Mouse (Mus musculus) natural killer cell, adult 2 months (primary cell): ENCODE measurements at regions not wholly inside any gene's neighbourhood (a gene's known extent, or its start where the extent isn't known, plus 50 kb on each side); places are given as distances from the start of the nearest gene placed in this dataset.

Experiments
- DNase-seq, 2 experiments: peaks; one replicate each; pipeline ENCODE4 v3.0.0; 2022; ENCODE audit warnings: low spot score in 2 of 2

- no peak for DNase-seq
Observed at GRCm38 (mm10) chr2:50642198-50642597, 345.6 kb upstream of the Mmadhc start.

DNA sequence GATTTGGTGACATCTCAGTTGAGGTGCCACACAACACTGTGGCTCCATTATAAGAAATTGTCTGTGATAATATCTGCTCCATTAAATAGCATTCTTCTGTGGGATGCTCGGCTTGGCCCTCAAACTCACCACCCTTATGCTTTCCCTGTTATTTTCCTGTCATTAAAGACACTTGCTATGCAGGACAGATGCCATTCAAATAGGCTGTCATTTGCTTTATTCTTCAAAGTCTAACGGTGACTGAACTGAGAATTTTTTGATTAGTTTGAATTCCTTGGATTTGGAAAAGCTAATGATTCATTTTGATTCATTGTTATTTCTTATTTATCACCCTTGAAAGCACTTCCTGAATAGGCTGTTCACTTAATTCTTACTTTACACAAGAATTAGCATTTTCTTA lies 339.3 kb upstream of the Mmadhc start:
- DNase-seq: no peak

GRCm38 (mm10) chr2:50631786-50632185 lies 335.2 kb upstream of the Mmadhc start:
- DNase-seq: no peak

DNA sequence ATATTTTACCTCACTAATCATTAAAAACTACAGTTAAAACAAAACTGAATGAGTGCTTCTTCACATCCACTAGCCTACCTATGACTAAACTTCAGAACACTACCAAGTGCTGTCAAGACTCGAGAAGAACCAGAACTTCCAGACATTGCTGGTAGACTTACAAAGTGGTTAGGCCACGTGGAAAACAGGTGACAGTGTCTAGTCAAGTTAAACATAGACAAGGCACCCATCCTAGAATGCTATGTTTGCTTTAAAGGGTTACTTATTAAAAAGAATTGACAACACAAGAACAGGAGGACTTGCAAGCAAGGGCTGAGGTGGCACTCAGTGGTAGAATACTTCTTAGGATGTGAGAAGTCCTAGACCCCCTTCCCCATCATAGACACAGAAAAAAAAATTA lies 330.9 kb upstream of the Mmadhc start:
- DNase-seq: no peak

GRCm38 (mm10) chr2:50625233-50625749 lies 328.7 kb upstream of the Mmadhc start:
- DNase-seq: no peak

GRCm38 (mm10) chr2:50609086-50609485 lies 312.5 kb upstream of the Mmadhc start:
- DNase-seq: no peak

GRCm38 (mm10) chr2:50589195-50589594 lies 292.6 kb upstream of the Mmadhc start:
- DNase-seq: no peak

GRCm38 (mm10) chr2:50588652-50589051 lies 292.1 kb upstream of the Mmadhc start:
- no peak for DNase-seq

DNA sequence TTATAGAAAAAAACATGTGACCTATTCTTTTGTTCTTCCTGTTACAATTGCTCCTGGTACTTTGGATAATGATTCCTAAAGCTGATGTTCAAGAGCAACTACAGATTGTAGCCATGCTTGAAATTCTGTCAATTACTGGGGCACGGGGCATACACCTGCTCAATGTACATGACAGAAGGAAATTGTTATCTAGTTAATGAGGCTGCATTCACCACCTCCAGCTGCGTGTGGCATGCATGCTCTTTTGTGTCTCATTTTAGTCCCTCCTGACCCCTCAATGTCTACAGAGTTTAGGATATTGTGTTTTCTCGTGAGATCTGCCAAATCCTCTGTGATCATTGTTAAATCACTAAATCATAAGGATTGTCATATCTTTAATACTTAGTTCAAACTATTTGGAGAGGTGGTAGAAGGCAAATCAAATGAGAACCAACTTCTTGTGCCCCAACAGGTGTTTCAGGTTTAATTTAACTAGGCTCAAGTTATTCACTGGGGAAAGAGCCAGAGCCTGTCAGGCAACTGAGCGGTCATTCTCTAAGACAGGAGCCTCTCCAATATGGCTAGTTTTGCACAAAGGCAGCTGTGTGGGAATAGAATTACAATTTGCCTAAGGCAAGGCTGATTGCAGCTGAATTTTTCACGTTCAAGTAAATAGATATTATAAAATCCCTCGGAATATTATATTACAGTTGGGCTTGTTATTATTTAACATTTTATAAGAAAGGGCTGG lies 289.9 kb upstream of the Mmadhc start:
- DNase-seq: no peak

- no peak for DNase-seq
Observed at GRCm38 (mm10) chr2:50579620-50580019, 283.0 kb upstream of the Mmadhc start.

DNA sequence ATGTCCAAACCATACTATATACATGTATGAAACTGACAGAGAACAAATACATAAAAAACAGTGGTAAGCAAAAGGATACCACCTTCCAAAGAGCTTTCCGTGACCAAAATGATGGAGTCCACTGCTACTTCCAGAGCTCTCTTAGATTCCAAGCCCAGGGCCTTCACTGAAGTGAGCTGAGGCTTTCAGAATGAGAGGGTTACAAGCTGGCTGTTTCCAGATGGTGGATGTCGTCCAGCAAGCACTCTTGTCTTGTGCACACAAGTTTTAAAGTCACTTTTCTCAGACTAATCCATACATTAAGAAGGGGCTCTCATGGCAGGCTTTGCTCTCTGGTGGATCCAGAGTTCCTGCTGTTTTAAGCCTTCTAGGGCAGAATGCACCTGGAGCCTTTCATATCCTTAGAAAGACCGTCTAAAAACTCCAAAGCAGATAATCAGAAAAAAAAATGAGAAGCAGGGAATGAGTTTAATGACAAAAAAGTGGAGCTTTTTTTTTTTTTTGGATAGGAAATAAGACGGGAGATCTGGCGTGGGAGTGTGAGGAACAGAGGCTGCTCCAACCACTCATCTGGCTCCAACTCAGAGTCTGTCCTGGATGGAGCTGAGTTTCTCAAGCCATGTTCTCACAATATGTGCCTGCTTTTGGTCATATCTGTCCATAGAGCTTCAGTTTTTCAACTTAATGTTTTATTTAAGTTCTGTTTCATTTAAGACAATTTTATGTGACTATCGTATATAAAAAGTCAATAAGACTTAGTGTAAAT lies 281.9 kb upstream of the Mmadhc start:
- no peak for DNase-seq

- DNase-seq: no peak
Observed at GRCm38 (mm10) chr2:50577736-50578135, 281.1 kb upstream of the Mmadhc start.

GRCm38 (mm10) chr2:50573455-50573854 lies 276.9 kb upstream of the Mmadhc start:
- no peak for DNase-seq

GRCm38 (mm10) chr2:50571021-50571420 lies 274.4 kb upstream of the Mmadhc start:
- no peak for DNase-seq

- DNase-seq: no peak
Observed at GRCm38 (mm10) chr2:50569502-50570285, 273.1 kb upstream of the Mmadhc start.

DNA sequence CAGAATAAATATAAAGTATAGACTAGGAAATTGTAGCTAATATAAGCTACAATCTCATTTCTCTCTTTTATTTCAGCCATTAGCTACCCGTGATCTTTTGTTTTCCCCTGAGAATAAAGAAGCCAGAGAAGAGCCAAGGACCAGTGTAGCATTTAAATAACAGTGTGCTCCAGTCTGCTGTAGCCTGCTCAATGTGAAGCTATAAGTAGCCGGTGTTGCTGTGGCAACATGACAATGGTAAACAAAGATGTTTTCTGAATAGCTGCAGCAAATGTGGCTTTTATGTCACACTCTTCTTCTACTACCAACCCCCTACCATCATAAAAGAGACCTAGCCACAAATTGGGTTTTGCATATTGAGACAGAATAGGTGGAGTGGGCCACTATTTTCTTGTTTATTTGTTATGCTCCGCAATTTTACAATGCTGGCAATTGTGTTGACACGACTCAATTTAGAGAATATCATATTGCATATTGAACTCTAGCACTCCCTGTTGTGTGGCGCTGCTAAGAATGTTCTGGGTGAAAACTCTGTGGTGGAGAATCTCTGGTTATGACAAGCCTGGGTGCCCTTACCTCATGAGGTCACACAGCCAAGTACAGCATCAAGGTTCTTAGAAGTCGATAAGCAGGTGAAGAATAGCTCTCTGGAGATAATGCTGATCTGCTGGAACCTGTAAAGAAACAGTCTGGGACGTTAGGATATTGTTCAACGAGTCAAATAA lies 272.3 kb upstream of the Mmadhc start:
- DNase-seq: no peak

- DNase-seq: no peak
Observed at GRCm38 (mm10) chr2:50567542-50567941, 270.9 kb upstream of the Mmadhc start.

DNA sequence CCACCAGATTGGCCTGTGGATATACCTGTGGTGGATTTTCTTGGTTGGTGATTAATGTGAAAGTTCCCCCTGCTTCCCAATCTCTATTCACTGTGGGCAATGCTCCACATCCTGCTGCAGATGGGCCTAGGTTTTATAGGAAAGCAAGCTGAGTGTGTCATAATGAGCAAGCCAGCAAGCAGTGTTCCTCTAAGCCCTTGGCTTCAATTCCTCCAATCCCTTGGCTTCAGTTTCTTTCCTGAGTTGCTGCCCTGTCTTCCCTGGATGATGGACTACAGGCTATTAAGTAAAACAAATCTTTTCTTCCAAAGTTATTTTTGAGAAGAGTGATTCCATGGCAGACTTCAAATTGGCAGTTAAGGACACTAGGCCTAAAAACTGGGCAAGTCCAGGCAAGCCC lies 257.4 kb upstream of the Mmadhc start:
- no peak for DNase-seq

DNA sequence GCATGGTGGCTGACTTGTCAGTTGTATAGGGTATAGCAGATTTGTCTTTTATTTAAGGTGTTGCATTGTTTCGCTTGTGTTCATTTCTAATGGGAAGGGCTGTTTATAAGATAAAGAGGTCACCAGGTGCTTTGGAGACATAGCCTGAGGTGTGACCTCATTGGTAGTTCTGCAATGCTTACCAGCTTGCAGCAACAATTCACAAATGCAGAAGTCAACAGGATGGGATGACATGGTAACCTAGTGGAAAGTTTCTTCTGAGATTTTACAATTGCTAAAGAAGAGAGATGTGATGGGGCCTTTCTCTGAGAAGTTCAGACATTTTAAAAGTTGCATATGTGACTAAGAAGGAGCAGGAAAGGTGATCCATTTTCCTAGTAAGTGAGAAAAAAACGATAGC lies 255.8 kb upstream of the Mmadhc start:
- no peak for DNase-seq

DNA sequence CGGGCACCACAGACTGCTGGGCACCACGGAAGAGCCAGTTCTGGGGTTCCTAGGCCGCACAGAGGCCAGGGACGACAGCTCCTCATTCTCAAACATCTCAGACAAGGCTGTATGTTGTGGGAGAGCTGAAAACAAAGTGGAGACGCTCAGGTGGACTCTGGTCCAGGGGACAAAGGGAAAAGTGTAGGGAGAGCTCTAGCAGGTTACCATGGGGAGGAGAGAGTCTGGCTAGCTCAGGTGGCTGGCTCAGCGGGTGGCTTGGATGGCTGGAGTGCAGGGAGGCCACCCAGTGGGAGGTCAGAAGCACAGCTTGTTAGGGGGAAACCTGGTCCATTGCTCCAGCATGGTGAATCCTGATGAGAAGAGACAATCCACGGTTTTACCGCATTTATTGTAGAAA lies 253.3 kb upstream of the Mmadhc start:
- no peak for DNase-seq

DNA sequence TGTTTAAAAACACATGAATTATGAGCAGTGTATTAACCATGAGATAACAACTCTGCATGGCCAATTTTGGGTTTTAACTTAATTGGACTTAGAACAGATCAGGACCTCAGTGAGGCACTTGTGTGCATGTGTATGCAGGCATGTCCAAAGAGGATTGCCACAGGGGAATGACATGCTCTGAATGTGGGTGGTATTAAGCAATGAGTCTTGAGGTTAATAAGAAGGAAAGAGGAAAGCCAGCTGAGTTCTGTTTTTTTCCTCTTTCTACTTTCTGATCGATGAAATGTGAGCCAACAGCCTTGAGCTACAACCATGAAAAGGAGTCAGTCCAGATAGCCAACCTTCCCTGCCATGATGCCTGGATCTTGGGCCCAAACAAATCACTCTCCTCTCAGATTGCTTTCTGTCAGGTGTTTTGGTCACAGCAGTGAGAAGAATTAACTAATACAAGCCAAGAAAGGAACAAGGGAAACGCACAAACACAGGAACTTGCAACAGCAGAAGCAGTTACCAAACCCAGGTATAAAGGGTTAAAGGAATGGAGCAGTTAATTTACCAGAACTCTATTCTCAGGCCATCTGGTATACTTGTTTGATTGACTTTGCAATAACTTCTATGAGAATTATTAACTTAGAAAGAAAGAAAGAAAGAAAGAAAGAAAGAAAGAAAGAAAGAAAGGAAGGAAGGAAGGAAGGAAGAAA lies 243.3 kb upstream of the Mmadhc start:
- no peak for DNase-seq
